Mouse (Mus musculus) embryonic fibroblast, embryonic 13.5 days (primary cell): ENCODE data around the gene Ssrp1.

Experiments used
- CTCF ChIP-seq: IDR thresholded peaks from 2 replicates; pipeline ENCODE4 v1.5.1; 2011; ENCODE audit warnings: mild to moderate bottlenecking, control low read depth, low read length, moderate library complexity, borderline replicate concordance; ENCODE audit not compliant: insufficient read depth
- POLR2A ChIP-seq: IDR thresholded peaks from 2 replicates; pipeline ENCODE4 v1.6.1; 2011; ENCODE audit warnings: low read depth, mild to moderate bottlenecking, control low read depth, low read length, moderate library complexity

DNA sequence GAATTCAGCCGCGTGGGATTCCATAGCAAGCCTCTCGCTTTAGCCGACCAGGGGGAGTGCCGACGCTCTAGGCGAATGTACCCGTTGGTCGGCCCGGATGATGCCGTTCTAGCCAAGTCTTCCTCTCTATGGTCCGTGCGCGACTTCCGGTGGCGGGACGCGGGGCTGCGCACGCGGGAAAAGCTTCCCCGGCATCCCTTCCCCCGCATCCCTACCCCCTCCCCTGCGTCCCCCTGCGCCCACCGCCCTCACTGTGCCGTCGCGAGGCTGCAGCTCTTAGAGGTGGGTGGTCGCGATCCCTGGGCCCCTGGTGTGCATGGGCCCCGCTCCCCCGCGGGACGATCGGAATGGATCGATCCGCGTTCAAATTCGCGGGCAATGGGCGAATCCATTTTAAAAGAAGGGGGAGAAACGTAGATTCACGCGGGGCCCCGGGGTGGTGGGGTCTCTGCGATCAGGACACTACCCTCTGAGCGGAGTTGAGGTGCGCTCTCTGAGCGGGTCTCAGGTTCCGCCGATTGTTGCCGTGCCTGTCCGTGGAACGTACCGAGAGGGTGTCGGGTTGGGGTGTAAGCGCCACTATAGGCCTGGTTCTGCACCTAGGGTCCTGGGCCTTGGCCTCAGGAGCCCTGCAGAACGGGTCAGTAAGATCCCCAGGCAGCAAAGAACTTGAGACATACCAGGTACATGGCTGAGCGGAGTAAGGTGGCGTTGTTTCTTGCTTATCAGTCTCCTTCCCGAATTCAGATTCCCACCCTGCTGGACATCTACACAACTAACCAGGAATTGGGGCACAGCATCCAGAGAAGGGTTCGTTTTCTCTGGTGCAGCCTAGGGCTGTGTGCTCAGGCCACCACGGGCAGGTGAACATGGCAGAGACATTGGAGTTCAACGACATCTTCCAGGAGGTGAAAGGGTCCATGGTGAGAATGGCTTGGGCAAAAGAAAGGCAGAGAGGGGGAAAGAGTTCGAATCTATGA, at the start of gene Ssrp1, which contains the start of gene P2rx3:
- TF ChIP-seq CTCF: no peak
- peak; percentile 64; the same call in 1 of the 2 replicates for TF ChIP-seq POLR2A
